Mouse (Mus musculus) thymus, adult 2 months (tissue): ENCODE measurements around the gene Chrm5. TPM values are rescaled to one million over a fixed set of nuclear protein-coding genes. Genes with fewer than 3 reads are reported as not detected.
A peak's percentile ranks its signal among the peaks of the same experiment; 100 is the strongest.

ENCODE experiments used
- DNase-seq: peaks from one replicate; pipeline ENCODE4 v3.0.0; 2021
- H3K27ac ChIP-seq: fragments of 200-500 bp; 2 replicates; pipeline ENCODE4 v1.5.1; 2012; ENCODE audit warnings: low read length, control low read depth; ENCODE audit not compliant: control insufficient read depth, insufficient read depth
- H3K27me3 ChIP-seq: fragments of 200-500 bp; 2 replicates; pipeline ENCODE4 v1.6.1; 2012; ENCODE audit warnings: mild to moderate bottlenecking, low read length, moderate library complexity, mixed read lengths; ENCODE audit not compliant: control insufficient read depth, insufficient read depth
- H3K36me3 ChIP-seq: fragments of 200-500 bp; 2 replicates; pipeline ENCODE4 v1.6.1; 2012; ENCODE audit warnings: mild to moderate bottlenecking, low read length, moderate library complexity; ENCODE audit not compliant: control insufficient read depth, insufficient read depth
- H3K4me1 ChIP-seq: fragments of 200-500 bp; replicated peaks from 2 replicates; pipeline ENCODE4 v1.6.1; 2012; ENCODE audit warnings: low read length; ENCODE audit not compliant: control insufficient read depth, insufficient read depth
- H3K4me3 ChIP-seq: fragments of 200-500 bp; 2 replicates; pipeline ENCODE4 v1.5.1; 2012; ENCODE audit warnings: mild to moderate bottlenecking, low read length, control low read depth, moderate library complexity; ENCODE audit not compliant: control insufficient read depth, insufficient read depth
- CTCF ChIP-seq: fragments of 200-500 bp; IDR thresholded peaks from 2 replicates; pipeline ENCODE4 v1.5.1; 2012; ENCODE audit warnings: mild to moderate bottlenecking, control low read depth, low read length, moderate library complexity, borderline replicate concordance; ENCODE audit not compliant: control insufficient read depth, poor library complexity, insufficient read depth; ENCODE audit errors: extremely low read depth
- POLR2A ChIP-seq: fragments of 200-500 bp; IDR thresholded peaks from 2 replicates; pipeline ENCODE4 v1.6.1; 2012; ENCODE audit warnings: mild to moderate bottlenecking, low read length, control low read depth, moderate library complexity; ENCODE audit not compliant: control insufficient read depth, poor library complexity, insufficient read depth; ENCODE audit errors: extremely low read depth
- WGBS: fragments of 180-500 bp; shearing (Covaris S2); methylation state at CpG from one replicate; pipeline ENCODE4 v1.1.7; 2018; 5-methylcytosine and 5-hydroxymethylcytosine counted together
- polyA plus RNA-seq: library from polyadenylated mRNA; depleted of rRNA; stranded (reverse); fragments of >200 nt; gene quantifications from 2 replicates; pipeline ENCODE4 v1.2.3, GENCODE M21; 2012

Chrm5 gene
- polyA plus RNA-seq, 1 experiment, result not detected

DNA sequence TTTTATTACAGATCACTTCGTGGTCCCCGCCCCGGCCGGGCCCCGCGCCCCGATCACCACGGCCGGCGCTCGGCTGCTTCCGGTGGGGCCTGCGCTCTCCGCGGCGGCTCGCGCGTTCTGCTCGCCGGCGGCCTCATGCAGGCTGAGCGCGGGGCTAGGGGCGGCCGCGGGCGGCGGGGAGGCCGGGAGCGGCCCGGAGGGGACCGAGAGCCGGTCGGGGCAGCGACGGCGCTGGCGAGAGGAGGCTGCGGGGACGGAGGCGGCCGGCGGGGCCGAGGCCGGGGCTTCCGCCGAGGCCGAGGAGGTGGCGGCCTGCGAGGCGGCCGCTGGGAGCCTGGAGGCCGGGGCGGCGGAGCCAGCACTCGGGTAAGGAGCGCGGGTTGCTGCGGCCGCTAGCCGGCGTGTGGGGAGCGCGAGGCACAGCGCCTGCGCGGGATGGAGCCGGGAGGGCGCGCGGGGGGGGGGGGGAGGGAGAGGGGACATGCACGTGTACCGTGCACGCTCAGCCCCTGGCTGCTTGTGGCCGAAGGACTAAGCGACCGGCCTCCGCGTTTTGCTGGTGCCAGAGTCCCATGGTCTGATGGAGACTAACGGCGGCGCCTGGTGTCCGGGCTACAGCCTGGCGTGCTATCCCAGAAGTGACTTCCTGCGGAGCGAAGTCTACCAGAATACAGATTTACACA is 12.4 kb upstream of the Chrm5 start, which contains the start of gene Aven:
TSS of gene Aven (plus strand) at position 109 of the 683 bp plus-strand sequence.
- H3K4me3 ChIP-seq, result peak within 1 kb of the TSS; percentile 62
- TF ChIP-seq POLR2A, result peak; percentile 81
- no peak for TF ChIP-seq CTCF
- H3K27me3 ChIP-seq, result no peaks in the 10 kb centered on the region
- H3K27ac ChIP-seq, result peak within 1 kb of the TSS; percentile 61
- 2% methylated on average over 86 of the region's 87 CpGs for WGBS
- H3K36me3 ChIP-seq, result no peaks in the 10 kb centered on the region
- H3K4me1 ChIP-seq, result peaks cover 2% of the 10 kb centered on the region; the same call in 1 of the 2 replicates
- DNase-seq, result peak; percentile 73

GRCm38 (mm10) chr2:112492431-112492855 is 11.9 kb upstream of the Chrm5 start:
- Histone ChIP-seq H3K4me3 (peak overlapping the region; percentile 62), H3K27ac (peak overlapping the region; percentile 61; the same call in 1 of the 2 replicates), H3K36me3 (no peaks in the 10 kb centered on the region), H3K27me3 (no peaks in the 10 kb centered on the region), H3K4me1 (peaks cover 2% of the 10 kb centered on the region; the same call in 1 of the 2 replicates)
- WGBS, result 14% methylated on average over 9 of the region's 9 CpGs
- TF ChIP-seq CTCF (no peak), POLR2A (no peak)
- peak; percentile 21 for DNase-seq

- Histone ChIP-seq H3K27me3 (no peaks in the 10 kb centered on the region), H3K4me3 (no peak overlapping the region), H3K27ac (no peak overlapping the region), H3K4me1 (peaks cover 2% of the 10 kb centered on the region; the same call in 1 of the 2 replicates), H3K36me3 (no peaks in the 10 kb centered on the region)
- no peak for TF ChIP-seq POLR2A
- no peak for TF ChIP-seq CTCF
- no peak for DNase-seq
- 93% methylated on average over 5 of the region's 5 CpGs for WGBS
These were observed 11.1 kb upstream of the Chrm5 start for GRCm38 (mm10) chr2:112491629-112492028.

DNA sequence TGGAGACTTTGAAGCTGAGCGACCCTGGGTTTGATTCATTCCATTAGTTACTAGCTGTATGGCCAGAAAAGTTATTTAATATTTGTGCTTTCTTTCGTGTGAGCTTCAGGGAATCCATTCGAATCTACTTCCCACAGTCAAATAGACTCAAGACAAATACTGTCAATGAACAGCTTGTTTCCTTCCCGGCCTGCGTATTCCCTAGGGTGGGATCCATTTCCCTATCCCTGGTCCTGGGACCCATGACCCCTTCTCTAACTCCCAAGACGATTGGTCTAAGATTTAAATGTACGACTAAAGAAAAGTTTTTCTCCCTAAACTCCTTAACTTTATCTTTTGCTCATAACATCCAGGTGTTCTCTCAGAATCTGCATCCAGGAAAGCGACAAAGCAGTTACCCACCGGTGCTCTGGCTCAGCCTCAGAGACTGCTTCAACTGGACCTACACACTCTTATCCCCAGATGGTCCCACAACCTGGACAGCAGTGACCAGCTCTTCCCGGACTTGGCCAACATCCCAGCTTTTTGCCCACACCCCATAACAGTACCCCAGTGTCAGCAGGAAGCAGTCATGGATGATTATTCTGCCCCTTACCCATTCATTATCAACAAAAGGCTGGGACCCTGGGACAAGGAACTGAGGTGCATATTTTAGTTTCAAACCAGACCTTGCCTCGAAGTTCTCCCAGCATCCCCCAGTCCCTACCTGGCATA is 10.1 kb upstream of the Chrm5 start:
- Histone ChIP-seq H3K4me1 (peaks cover 2% of the 10 kb centered on the region; the same call in 1 of the 2 replicates), H3K27me3 (no peaks in the 10 kb centered on the region), H3K36me3 (no peaks in the 10 kb centered on the region), H3K27ac (no peak overlapping the region), H3K4me3 (no peak overlapping the region)
- no peak for DNase-seq
- TF ChIP-seq CTCF (no peak), POLR2A (no peak)
- WGBS, result 96% methylated on average over 11 of the region's 11 CpGs

- no peak for TF ChIP-seq POLR2A
- no peak for TF ChIP-seq CTCF
- H3K4me1 ChIP-seq, result no peaks in the 10 kb centered on the region
- no peaks in the 10 kb centered on the region for H3K27me3 ChIP-seq
- DNase-seq, result no peak
- no peak overlapping the region for H3K27ac ChIP-seq
- H3K36me3 ChIP-seq, result no peaks in the 10 kb centered on the region
- H3K4me3 ChIP-seq, result no peak overlapping the region
- WGBS, result 70% methylated on average over 2 of the region's 2 CpGs
These were observed 4.3 kb upstream of the Chrm5 start for GRCm38 (mm10) chr2:112484886-112485285.

- Histone ChIP-seq H3K4me3 (no peak overlapping the region), H3K27me3 (no peaks in the 10 kb centered on the region), H3K27ac (no peak overlapping the region), H3K4me1 (no peaks in the 10 kb centered on the region), H3K36me3 (no peaks in the 10 kb centered on the region)
- no peak for DNase-seq
- WGBS, result 83% methylated on average over 2 of the region's 2 CpGs
- TF ChIP-seq POLR2A (no peak), CTCF (no peak)
These were observed 2.7 kb upstream of the Chrm5 start for GRCm38 (mm10) chr2:112483334-112483651.
